Mouse (Mus musculus): ENCODE data around the gene Rab13.

Gene Rab13

GRCm38 (mm10) chr3:90213377-90213866 is at the start of gene Rab13, which contains the start of gene Rps27:
Gene Rab13 (plus strand): TSS chr3:90213695.
Gene Rps27 (minus strand): TSS chr3:90213651.
- DNase-seq (ENCODE audit: low spot score in 2 of 2) = peak; percentile 87 to 94

- DNase-seq (ENCODE audit: low spot score in 2 of 2) = no peak
Measured at GRCm38 (mm10) chr3:90179566-90179965, 33.9 kb upstream of the Rab13 start.

- no peak for DNase-seq (ENCODE audit: low spot score in 2 of 2)
Measured at GRCm38 (mm10) chr3:90183581-90183980, 29.9 kb upstream of the Rab13 start.

GRCm38 (mm10) chr3:90190859-90191510 is 22.5 kb upstream of the Rab13 start:
- DNase-seq (ENCODE audit: low spot score in 2 of 2) = no peak

GRCm38 (mm10) chr3:90194759-90195158 is 18.7 kb upstream of the Rab13 start:
- DNase-seq (ENCODE audit: low spot score in 2 of 2) = no peak

- no peak for DNase-seq (ENCODE audit: low spot score in 2 of 2)
Measured at GRCm38 (mm10) chr3:90195644-90196043, 17.9 kb upstream of the Rab13 start.

GRCm38 (mm10) chr3:90197548-90197947 is 15.9 kb upstream of the Rab13 start:
- DNase-seq (ENCODE audit: low spot score in 2 of 2) = no peak

GRCm38 (mm10) chr3:90202884-90203283 is 10.6 kb upstream of the Rab13 start:
- no peak for DNase-seq (ENCODE audit: low spot score in 2 of 2)

GRCm38 (mm10) chr3:90203619-90204018 is 9.9 kb upstream of the Rab13 start:
- no peak for DNase-seq (ENCODE audit: low spot score in 2 of 2)

- DNase-seq (ENCODE audit: low spot score in 2 of 2) = no peak
Measured at GRCm38 (mm10) chr3:90204582-90204981, 8.9 kb upstream of the Rab13 start.

- no peak for DNase-seq (ENCODE audit: low spot score in 2 of 2)
Measured at GRCm38 (mm10) chr3:90208662-90209061, 4.8 kb upstream of the Rab13 start.

GRCm38 (mm10) chr3:90209908-90210566 is 3.5 kb upstream of the Rab13 start:
- DNase-seq (ENCODE audit: low spot score in 2 of 2) = no peak

- DNase-seq (ENCODE audit: low spot score in 2 of 2) = no peak
Measured at GRCm38 (mm10) chr3:90211475-90212398, 1.8 kb upstream of the Rab13 start.

- DNase-seq (ENCODE audit: low spot score in 2 of 2) = no peak
Measured at GRCm38 (mm10) chr3:90212723-90213122, 772 bp upstream of the Rab13 start.

GRCm38 (mm10) chr3:90213956-90214684 is 625 bp downstream of the Rab13 start:
- no peak for DNase-seq (ENCODE audit: low spot score in 2 of 2)

- DNase-seq (ENCODE audit: low spot score in 2 of 2) = no peak
Measured at GRCm38 (mm10) chr3:90215825-90216380, 2.4 kb downstream of the Rab13 start.

GRCm38 (mm10) chr3:90220088-90220487 is 6.6 kb downstream of the Rab13 start:
- no peak for DNase-seq (ENCODE audit: low spot score in 2 of 2)

- DNase-seq (ENCODE audit: low spot score in 2 of 2) = no peak
Measured at GRCm38 (mm10) chr3:90220531-90220951, 7.0 kb downstream of the Rab13 start.

GRCm38 (mm10) chr3:90221123-90221522 is 7.6 kb downstream of the Rab13 start:
- DNase-seq (ENCODE audit: low spot score in 2 of 2) = no peak

- DNase-seq (ENCODE audit: low spot score in 2 of 2) = no peak
Measured at GRCm38 (mm10) chr3:90222455-90222854, 9.0 kb downstream of the Rab13 start.

GRCm38 (mm10) chr3:90222941-90223340 is 9.4 kb downstream of the Rab13 start:
- DNase-seq (ENCODE audit: low spot score in 2 of 2) = no peak
